Mouse (Mus musculus) adipocyte (in vitro differentiated cells): ENCODE data around the gene Npr1.

Source experiments
- DNase-seq: peaks from one replicate; pipeline ENCODE4 v3.0.0-alpha.2; 2016; ENCODE audit warnings: low spot score

Gene Npr1

GRCm38 (mm10) chr3:90475831-90476611 is 10.4 kb upstream of the Npr1 start, which contains the start of gene Ilf2:
Ilf2 (plus strand) TSS chr3:90476126.
- peak; percentile 99 for DNase-seq

GRCm38 (mm10) chr3:90475151-90475830 is 9.6 kb upstream of the Npr1 start:
- DNase-seq: no peak

GRCm38 (mm10) chr3:90472213-90472612 is 6.5 kb upstream of the Npr1 start:
- DNase-seq: peak; percentile 60

GRCm38 (mm10) chr3:90467618-90468300 is 2.1 kb upstream of the Npr1 start:
- DNase-seq: no peak

GRCm38 (mm10) chr3:90466311-90466766 is 673 bp upstream of the Npr1 start:
- DNase-seq: peak; percentile 93

- DNase-seq: no peak
Observed at GRCm38 (mm10) chr3:90465081-90465685, 483 bp downstream of the Npr1 start.

- DNase-seq: no peak
Observed at GRCm38 (mm10) chr3:90464552-90465080, 1.1 kb downstream of the Npr1 start.

GRCm38 (mm10) chr3:90462579-90462978 is 3.1 kb downstream of the Npr1 start:
- DNase-seq: no peak

- DNase-seq: no peak
Observed at GRCm38 (mm10) chr3:90461935-90462334, 3.7 kb downstream of the Npr1 start.

- no peak for DNase-seq
Observed at GRCm38 (mm10) chr3:90460315-90460714, 5.4 kb downstream of the Npr1 start.

GRCm38 (mm10) chr3:90459727-90460126 is 5.9 kb downstream of the Npr1 start:
- no peak for DNase-seq

- no peak for DNase-seq
Observed at GRCm38 (mm10) chr3:90454931-90455330, 10.7 kb downstream of the Npr1 start.

- DNase-seq: peak; percentile 43
Observed at GRCm38 (mm10) chr3:90451396-90452095, 14.1 kb downstream of the Npr1 start.

- no peak for DNase-seq
Observed at GRCm38 (mm10) chr3:90450874-90451273, 14.8 kb downstream of the Npr1 start.

GRCm38 (mm10) chr3:90448626-90449025 is 17.0 kb downstream of the Npr1 start:
- DNase-seq: no peak

GRCm38 (mm10) chr3:90447123-90447494 is 18.6 kb downstream of the Npr1 start:
- no peak for DNase-seq

GRCm38 (mm10) chr3:90446389-90447122 is 19.1 kb downstream of the Npr1 start:
- peak; percentile 86 for DNase-seq

- DNase-seq: peak; percentile 50
Observed at GRCm38 (mm10) chr3:90445417-90446200, 20.1 kb downstream of the Npr1 start.

- DNase-seq: no peak
Observed at GRCm38 (mm10) chr3:90443977-90444376, 21.7 kb downstream of the Npr1 start.

- DNase-seq: no peak
Observed at GRCm38 (mm10) chr3:90440756-90441155, 24.9 kb downstream of the Npr1 start.
